Mouse (Mus musculus) thymus, postnatal 4 days (tissue): ENCODE data around the gene Farp1.
"Not testable (repeated sequence)": the region's sequence is repeated elsewhere in the genome, so short reads cannot be mapped to it uniquely, and the experiment has no call there.

ENCODE experiments used
- DNase-seq: peaks from one replicate; pipeline ENCODE4 v3.0.0; 2021

Farp1 gene

DNA sequence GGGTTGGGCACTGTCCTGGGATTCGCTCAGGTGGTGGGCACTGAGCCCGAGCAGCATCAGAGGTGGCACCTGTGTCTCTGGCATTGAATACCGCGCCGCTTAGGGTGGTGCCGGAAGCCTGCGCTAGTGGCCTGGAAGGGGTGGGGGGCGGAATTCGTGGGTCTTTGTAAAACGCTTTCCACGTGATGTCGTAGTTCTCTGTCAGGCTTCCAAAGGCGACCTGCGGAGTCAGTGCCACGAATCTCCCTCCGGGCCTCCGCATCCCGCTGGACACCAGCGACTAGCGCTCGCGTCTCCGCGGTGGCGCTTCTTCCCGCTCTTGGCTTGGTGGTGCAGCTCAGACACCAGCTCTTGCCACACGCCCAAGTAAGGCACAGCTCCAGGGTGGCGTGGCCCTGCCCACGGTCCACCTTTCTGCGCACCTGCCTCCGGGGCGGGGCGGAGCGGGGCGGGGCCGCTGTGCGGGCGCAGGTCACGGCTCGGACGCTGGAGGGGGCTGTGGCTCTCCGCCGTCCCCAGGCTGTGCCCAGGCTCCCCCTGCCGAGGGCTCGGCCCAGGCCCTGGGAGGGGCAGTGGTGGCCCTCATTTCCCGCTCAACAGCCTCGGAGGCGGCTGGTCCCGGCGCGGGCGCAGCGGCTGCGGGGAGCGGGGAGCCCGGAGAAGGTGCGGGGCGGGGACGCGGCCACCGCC, at the start of gene Farp1:
Gene Farp1, plus strand, starts transcription at position 228 of the 690 bp plus-strand sequence.
- DNase-seq, result peak; percentile 67

DNA sequence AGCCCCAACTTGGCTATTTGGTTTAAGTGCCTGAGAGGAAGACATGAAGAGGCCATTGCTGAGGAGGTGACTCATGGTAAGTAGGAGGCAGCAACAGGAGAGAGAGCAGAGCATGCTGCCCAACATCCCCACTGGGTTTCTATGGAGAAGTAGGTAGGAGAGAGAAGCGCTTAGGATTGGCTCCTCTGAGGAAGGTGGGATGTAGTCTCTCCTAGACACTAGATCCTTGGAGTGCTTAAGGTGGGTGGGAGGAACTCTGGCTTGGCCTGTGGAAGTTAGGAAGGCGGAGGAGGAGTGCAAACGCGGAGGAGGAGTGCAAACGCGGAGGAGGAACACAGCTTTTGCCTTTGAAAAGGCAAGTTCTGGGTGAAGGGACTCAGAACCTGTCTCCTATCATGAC, 45.9 kb upstream of the Farp1 start:
- no peak for DNase-seq

DNA sequence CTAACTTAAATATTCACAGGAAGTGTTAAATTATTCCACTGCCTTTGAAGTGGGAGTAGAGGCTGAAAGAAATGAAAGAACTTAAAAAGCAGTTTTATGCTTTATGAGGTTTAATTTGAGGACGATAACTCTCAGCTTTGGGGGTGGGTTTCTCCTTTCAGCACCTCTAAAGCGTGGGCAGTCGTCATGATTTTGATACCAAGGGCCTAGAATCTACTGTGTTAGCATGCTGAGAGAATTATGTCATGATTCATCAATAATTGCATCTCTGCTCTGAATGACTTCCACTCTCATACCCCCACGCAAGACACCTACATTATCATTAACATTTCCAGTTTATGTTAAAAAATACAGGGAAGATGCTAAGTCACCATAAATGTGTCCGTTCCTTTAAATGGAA, 37.3 kb upstream of the Farp1 start:
- no peak for DNase-seq

DNA sequence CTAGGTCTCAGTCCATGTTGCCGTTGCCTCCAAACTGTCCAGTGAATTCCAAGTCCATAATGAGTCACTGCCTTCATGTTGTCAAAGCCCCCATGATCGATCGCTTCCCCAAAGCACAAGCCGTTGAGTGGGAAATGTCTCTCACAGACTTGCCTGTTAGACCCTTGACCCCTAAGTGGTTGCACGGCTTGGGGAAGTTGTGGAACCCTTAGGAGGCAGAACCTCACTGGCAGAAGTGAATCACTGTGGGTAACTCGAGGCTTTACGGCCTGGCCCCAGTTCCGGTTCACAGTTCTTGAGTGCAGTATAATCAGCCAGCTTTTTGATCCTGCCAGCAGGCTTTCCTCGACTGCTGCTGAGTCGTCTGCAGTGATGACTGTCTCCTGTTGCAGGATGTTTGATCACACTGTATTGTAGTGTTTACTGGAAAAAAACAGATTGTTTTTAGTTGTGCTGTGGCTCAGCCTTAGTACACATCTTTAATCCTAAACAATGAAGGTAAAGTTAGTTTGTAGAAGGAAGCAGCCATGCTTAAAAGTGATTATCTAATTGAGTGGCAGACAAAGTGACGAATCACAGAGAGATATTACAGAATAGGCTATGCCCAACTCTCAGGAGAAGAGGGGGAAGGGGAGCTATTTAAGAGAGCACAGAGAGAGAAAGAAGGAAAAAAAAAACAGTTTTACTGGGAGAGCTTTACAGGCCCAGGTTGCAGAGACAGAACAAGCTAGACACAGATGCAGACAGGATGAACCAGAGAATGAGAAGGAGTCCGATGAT, 34.2 kb upstream of the Farp1 start:
- DNase-seq, result peak; percentile 11

DNA sequence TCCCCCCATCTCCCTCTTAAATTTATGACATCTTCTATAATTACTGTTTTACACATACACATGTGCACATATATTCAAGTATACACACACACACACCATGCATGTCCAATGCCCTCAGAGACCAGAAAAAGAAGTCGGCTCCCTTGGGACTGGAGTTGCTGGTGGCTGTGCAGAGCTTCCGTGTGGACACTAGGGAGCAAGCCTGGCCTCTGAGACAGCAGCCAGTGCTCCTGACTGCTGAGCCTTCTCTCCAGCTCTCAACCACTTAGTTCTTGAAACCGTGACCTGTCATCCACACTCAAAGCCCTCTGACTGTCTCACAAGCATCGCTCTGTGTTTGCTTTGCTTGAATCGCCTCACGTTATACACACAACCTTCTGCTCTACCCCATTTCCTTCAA, 29.4 kb upstream of the Farp1 start:
- no peak for DNase-seq

DNA sequence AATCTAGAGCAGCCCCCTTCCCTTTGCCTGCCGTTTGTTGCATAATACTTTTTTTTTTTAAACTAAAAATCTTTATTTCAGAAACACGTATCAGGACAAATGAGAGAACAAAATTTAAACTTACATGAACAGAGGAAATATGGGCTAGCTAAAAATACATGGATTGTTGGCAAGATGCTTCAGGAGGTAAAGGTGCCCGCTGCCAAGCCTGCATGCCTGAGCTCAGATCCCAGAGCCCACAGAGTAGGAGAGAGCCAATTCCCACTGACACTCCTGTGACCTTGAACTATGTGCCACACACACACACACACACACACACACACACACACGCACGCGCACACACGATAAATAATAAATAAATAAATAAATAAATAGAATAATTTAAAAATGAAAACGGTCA, 29.0 kb upstream of the Farp1 start:
- DNase-seq, result no peak

DNA sequence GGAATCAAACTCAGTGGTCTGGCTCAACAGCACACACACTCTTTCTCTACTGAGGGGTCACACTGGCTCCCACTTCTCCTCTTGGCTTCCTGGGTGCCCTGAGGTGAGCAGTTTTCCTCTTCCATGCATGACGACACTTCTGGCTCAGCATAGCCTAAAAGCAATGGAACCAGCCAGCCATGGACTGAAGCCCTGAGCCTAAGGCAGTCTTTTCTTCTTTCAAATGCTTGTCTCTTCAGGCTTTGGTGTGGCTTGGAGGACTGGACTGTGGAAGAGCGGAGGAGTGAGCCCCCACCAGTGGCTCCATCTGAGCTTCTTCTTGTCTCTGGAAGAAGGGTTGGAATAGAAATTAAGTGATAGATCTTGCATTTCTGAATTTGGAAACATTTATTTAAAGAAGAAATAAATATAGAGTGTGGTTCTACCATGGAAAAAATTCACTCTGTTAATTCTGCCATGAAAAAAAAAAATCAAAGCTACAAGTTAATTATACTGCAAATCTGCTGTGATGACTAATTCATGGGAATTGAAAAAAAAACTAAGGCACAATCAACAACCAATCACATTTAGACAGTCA, 19.8 kb upstream of the Farp1 start:
- DNase-seq, result no peak

DNA sequence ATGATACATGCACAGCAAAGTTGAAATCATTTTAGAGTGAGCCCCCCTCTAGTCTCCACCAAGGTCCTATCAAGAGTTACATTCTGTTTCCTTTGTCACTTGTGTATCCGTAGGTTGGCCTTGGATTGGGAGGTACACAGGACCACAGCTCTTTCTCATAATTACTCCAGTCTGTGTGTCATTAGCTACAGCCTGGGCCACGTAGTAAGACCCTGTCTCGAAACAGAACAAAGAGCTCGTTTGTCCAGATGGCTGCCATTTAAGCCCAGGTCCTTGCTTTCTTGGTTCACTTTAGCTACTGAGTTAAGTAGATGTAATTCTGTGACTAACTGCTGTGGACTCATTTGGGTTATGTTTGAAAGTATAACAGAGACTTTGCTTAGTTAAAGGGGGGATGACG, 12.6 kb upstream of the Farp1 start:
- DNase-seq, result no peak

DNA sequence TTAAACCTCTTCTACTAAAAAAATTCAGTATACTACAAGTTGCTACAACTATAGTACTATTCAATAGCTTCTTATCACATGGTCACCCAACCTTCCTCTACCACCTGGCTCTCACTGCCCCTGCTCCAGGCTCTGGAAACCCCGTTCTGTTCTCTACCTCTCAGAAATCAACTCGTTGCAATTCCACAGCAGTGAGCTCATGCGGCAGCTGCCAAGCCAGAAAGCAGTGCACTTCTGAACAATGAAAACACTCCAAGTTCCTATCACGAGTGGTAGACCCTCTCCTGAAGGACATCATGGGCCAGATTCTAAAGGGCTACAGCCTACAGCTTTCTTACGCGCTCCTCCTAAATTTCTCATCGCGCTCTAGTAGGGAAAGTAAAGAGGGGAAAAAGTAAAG, 9.6 kb upstream of the Farp1 start:
- no peak for DNase-seq

DNA sequence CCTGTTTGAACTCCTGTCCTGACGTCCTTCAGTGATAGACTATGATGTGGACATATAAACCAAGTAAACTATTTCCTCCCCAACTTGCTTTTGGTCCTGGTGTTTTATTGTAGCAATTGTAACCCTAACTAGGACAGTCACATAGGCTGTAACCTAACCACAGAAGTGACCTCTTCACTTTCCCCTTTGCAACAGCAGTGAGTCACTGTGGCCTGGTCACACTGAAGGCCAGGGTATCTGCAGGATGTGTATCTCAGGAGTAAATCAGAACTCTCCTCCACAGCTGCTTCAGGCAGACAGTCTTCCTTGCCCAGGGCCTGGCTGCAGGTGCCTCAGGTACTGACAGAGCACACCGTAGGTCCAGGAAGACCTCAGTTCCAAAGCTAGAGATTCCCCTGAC, 3.6 kb upstream of the Farp1 start:
- no peak for DNase-seq

DNA sequence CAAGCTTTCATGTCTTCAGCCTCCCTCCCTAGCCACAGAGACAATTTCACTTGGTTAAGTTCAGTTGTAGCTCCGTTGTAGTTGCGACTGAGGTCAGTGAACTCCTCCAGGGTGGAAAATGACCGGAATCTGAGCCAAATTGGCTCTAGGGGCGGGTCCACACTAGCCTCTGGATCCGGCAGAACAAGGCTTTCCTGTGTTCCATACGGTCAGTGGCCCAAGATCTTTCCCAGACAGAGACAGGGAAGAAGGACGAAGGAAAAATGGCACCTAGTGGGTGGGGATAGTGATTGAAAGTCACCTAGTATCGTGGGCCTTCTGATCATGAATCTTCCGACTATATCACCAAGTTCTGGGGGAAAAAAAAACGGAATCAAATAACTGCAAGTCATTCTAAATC, 475 bp upstream of the Farp1 start:
- DNase-seq, result no peak

DNA sequence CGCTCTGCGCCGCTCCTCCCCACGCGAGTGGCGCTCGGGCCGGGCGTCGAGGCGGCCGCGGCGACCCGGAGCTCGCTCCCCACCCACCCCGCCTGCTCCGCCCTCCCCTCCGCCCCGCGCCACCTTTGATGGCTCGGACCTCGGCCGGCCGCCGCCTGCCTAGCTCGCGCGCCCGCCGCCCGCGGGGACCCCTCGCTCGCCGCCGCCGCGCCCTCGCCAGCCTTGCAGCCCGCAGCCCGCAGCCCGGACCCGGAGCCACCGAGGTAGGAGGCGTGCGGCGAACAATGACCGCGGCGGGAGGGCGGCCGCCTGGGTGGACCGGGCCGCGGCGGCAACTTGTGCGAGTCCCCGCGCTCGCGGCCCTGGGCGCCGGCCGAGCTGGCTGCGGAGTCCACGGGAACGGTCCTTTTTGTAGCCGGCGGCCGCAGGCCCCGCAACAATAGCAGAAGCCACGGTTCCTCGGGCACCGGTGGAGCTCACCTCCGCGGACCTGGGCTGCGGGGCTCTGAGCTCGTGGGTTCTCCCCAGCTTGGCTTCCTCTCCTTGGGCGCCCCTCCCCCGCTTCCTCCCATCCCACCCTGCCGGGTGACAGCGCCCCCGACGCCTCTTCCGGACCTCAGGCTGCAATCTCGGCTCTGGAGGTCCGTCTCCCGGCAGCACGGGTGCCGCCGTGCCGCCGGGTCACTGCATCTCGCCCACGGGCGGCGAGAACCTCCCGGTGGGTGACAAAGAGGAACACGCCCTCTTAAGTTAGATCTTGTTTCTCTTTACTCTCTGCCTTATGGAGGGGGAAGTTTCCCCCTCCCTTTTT, 868 bp downstream of the Farp1 start:
- peak; percentile 80 for DNase-seq

DNA sequence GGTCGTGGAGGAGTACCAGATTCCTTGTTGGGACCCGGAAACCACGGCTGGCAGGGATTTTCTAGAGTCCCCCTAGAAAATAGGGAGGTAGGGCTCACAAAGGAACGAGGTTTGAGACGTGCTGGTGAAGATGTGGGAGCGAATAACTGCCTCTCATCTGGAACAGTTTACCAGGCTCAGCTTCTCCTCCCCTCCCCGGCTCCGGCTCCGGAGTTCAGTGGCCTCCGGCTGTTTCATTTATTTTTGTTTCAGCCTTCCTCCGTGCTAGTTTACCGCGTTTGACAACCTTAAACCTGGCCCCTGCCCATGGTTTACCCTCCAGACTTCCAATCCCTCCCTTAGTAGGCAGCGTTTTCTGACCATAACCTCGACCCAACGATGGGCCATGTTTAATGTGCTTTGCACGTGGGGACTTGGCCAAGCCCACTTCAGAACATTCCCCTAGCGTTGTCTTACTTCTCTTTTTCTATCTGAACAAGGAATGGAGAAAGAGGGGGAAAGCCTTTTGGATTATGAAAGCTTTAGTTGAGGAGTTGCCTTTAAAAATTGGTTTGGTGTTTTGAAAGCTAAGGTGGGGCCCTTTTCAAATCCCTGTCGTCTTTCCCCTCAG, 1.7 kb downstream of the Farp1 start:
- peak; percentile 16 for DNase-seq

DNA sequence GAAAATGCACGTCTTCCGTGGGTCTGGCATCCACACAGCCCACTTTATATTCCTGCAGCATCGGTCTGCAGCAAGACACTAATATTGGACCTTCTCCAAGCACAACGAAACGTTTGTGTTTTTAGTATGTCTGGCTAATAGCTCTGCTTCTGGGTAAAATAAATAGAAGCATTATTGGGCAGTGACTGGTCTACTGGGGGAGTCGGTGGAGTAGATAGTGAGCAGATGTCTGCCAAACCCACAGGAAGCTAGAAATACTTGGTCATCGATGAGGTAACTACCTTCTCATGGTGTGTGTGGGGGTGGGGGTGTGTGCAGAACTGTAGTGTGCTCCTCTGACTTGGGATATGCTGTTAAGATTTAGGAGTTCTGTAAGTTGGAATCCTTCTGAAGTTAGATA, 2.3 kb downstream of the Farp1 start:
- no peak for DNase-seq

DNA sequence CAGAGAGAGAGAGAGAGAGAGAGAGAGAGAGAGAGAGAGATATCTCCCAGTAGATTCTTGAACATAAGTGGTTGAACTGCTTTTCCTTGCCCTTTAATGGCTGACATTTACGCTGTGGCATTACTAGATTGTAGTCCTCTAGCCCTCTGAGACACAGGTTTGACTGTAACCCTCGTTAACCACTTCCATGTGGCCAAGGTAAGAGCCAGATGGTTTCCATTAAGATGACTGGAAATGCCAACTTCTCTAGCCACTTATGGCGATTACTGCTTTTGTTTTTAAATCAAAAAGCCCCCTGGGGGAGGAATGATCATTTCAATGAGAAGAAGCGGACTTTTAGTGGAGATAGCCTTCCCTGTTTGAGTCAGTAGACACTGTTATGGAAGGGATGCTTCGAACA, 3.7 kb downstream of the Farp1 start:
- no peak for DNase-seq

DNA sequence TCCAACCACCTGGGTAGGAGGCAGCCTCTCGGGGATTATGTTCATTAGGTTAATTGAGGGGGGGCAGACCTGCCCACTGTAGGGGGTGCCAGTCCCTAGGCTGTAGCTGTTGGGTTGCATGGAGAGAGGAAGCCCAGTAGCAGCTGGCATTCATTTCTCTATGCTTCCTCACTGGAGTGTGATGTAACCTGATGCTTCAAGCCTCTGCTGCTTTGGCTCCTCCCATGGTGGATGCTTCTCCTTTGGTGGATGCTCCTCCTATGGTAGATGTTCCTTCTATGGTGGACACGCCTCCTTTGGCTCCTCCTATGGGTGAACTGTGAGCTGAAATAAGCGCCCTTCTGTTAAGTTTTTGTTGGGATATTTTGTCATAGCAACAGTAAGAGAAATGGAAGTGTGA, 9.1 kb downstream of the Farp1 start:
- DNase-seq, result no peak

DNA sequence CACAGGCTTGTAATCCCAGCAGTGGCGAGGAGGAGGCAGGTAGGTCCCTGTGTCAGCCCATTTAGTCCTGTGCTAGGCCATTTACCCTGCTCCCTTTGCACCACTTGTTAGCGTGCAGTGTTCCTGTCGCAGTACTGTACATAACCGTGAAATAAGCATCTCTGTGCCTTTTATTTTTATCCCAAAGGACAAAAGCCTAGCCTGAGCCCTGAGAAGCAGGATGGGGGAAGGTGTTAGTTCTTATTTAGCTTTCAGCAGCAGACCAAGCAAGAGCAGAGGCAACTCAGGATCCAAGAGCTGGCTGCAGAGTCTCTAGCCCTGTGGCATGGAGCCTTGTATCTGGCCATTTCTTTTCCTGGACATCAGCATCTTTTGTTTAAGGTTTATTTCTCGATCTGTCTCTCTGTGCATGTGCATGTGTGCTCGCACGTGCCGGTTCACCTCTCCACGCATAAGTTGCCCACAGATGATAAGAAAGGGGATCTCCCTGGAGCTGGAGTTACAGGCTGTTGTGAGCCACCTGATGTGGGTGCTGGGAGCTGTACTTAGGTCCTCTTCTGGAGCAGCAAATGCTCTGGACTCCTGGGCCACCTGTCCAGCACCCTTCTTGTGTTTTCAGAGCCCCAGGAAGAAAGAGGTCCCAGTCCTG, 11.4 kb downstream of the Farp1 start:
- DNase-seq, result no peak

DNA sequence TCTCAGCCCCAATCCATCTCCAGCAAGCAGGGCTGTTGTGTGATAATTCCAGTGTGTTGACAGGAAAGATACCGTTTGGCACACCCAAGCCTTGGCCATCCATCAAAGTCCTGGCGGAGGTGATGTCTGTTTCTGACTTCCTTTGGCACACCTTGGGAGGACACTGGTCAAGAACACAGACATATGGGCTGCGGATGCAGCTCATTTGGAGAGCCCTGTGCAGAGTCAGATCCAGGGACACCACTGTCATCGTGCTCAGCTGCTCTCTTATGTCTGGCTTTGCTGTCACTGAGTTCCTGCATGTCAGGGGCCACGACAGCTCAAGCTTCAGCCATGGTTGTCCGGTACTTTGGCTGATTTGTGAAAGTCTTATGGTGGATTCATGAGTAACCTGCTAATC, 12.8 kb downstream of the Farp1 start:
- no peak for DNase-seq

DNA sequence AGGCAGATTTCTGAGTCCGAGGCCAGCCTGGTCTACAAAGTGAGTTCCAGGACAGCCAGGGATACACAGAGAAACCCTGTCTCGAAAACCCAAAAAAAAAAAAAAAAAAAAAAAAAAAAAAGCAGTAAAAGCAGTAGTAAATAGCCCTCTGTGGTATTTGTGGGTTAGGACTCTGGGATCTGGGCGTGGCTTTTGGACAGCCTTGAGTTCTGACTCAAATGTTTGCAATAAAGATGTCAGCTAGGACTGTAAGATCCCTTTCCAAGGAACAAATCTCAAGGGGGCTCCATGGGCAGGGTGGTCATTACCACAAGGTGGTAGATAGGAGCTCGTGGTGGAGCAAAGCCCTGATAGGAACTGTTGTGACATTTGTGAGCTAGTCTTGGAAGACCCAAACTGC, 16.0 kb downstream of the Farp1 start:
- DNase-seq, result not testable (repeated sequence)

DNA sequence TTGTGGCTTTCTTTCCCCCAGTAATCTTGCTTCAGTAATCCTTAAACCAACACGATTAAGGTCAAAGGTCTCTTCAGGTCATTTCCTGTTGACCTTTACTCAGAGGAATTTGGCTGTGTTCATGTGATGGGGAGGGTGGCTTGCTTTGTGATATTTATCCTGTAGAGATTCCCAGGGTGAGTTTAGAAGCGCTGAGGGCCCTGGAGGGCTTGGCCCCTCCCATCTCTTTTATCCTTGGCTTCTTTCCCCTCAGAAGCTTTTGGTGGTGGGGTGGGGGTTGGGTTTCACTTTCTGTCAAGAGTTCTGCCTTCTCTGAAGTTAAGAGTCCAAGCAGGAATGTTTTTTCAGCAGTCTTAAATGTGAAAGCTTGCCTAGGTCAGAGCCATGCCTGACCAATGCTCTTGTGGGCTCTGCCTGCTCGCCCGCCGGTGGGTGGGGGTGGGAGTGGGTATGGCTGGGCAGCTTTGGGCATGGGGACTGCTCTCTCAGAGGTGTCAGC, 18.1 kb downstream of the Farp1 start:
- peak; percentile 24 for DNase-seq

DNA sequence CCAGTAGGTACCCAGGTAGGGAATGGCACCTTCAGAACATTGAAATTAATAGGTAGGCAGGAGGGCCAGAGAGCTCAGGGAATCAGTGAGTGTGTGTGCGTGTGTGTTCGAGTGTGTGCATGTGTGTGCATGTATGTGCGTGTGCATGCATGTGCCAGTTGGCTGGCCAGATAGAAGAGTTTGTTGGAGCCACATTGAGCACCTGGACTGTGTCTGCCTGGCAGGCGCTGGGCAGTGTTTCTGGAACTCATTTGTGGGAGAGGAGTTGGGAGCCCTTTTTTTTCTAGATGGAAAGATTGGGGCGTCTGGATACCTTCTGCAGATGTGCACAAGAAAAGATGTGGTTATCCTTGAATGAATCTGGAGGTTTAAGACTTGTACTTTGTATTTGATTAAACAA, 19.1 kb downstream of the Farp1 start:
- no peak for DNase-seq

DNA sequence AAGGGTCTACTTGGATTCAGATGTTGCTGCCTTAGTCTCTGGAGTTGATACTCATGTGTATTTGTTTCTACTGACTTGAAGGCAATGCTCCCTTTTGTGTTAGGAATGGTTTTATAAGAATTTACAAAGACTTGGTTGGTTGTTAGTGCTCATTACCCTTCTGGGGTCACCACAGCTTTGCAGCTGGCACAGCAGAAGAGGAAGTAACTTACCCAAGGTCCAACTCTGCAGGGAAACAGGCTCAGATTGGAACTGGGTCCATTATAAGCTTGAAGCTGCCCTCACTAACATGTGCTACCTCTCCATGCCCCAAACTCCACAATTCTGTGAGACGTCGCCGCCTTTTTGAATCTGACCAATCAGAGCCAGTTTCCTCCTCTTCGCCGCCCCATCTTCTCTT, 22.8 kb downstream of the Farp1 start:
- no peak for DNase-seq
